Mouse (Mus musculus): ENCODE measurements around the gene Cdk15. TPM values are rescaled to one million over a fixed set of nuclear protein-coding genes. Genes with fewer than 3 reads are reported as not detected.

Gene Cdk15
- polyA plus RNA-seq, 1 experiment from 2014 or later: 0.30 TPM

GRCm38 (mm10) chr1:59360834-59361233, 104.1 kb downstream of the Cdk15 start:
- ATAC-seq (no peak), DNase-seq (ENCODE audit: low spot score) (no peak)
- Histone ChIP-seq H3K27ac (ENCODE audit: low read depth, low read length) (no peak overlapping the region), H3K27me3 (replicated peaks; ENCODE audit: control insufficient read depth, insufficient read depth, low read length) (no peaks in the 10 kb centered on the region), H3K4me1 (ENCODE audit: control insufficient read depth, insufficient read depth, low read length) (no peaks in the 10 kb centered on the region), H3K9me3 (replicated peaks; ENCODE audit: control insufficient read depth, low read length) (no peaks in the 10 kb centered on the region), H3K36me3 (ENCODE audit: control insufficient read depth, insufficient read depth, low read length) (no peaks in the 10 kb centered on the region), H3K4me3 (ENCODE audit: low read depth, low read length) (no peak overlapping the region), H3K4me2 (ENCODE audit: low read length) (no peak overlapping the region), H3K9ac (ENCODE audit: low read length) (no peak overlapping the region)
- WGBS: 73% methylated on average over 3 of the region's 3 CpGs

GRCm38 (mm10) chr1:59361460-59361859, 104.8 kb downstream of the Cdk15 start:
- no peak overlapping the region for H3K27ac ChIP-seq (ENCODE audit: low read depth, low read length)
- ATAC-seq (no peak), DNase-seq (ENCODE audit: low spot score) (peak; percentile 9)
- H3K27me3 ChIP-seq (replicated peaks; ENCODE audit: control insufficient read depth, insufficient read depth, low read length): no peaks in the 10 kb centered on the region
- 70% methylated on average over 4 of the region's 4 CpGs for WGBS
- H3K4me2 ChIP-seq (ENCODE audit: low read length): no peak overlapping the region
- no peaks in the 10 kb centered on the region for H3K36me3 ChIP-seq (ENCODE audit: control insufficient read depth, insufficient read depth, low read length)
- H3K9ac ChIP-seq (ENCODE audit: low read length): no peak overlapping the region
- H3K4me1 ChIP-seq (ENCODE audit: control insufficient read depth, insufficient read depth, low read length): no peaks in the 10 kb centered on the region
- H3K9me3 ChIP-seq (replicated peaks; ENCODE audit: control insufficient read depth, low read length): no peaks in the 10 kb centered on the region
- no peak overlapping the region for H3K4me3 ChIP-seq (ENCODE audit: low read depth, low read length)

- no peak overlapping the region for H3K27ac ChIP-seq (ENCODE audit: low read depth, low read length)
- no peaks in the 10 kb centered on the region for H3K9me3 ChIP-seq (replicated peaks; ENCODE audit: control insufficient read depth, low read length)
- DNase-seq (ENCODE audit: low spot score): no peak
- no peaks in the 10 kb centered on the region for H3K36me3 ChIP-seq (ENCODE audit: control insufficient read depth, insufficient read depth, low read length)
- WGBS: 89% methylated on average over 4 of the region's 4 CpGs
- no peak for ATAC-seq
- H3K4me2 ChIP-seq (ENCODE audit: low read length): no peak overlapping the region
- H3K4me3 ChIP-seq (ENCODE audit: low read depth, low read length): no peak overlapping the region
- no peaks in the 10 kb centered on the region for H3K27me3 ChIP-seq (replicated peaks; ENCODE audit: control insufficient read depth, insufficient read depth, low read length)
- no peaks in the 10 kb centered on the region for H3K4me1 ChIP-seq (ENCODE audit: control insufficient read depth, insufficient read depth, low read length)
- no peak overlapping the region for H3K9ac ChIP-seq (ENCODE audit: low read length)
Measured at GRCm38 (mm10) chr1:59361966-59362365, 105.3 kb downstream of the Cdk15 start.

GRCm38 (mm10) chr1:59364463-59365040, 107.8 kb downstream of the Cdk15 start:
- no peak overlapping the region for H3K9ac ChIP-seq (ENCODE audit: low read length)
- no peak overlapping the region for H3K4me2 ChIP-seq (ENCODE audit: low read length)
- no peak overlapping the region for H3K4me3 ChIP-seq (ENCODE audit: low read depth, low read length)
- no peaks in the 10 kb centered on the region for H3K36me3 ChIP-seq (ENCODE audit: control insufficient read depth, insufficient read depth, low read length)
- no peaks in the 10 kb centered on the region for H3K4me1 ChIP-seq (ENCODE audit: control insufficient read depth, insufficient read depth, low read length)
- H3K27ac ChIP-seq (ENCODE audit: low read depth, low read length): no peak overlapping the region
- WGBS: 86% methylated on average over 9 of the region's 9 CpGs
- DNase-seq (ENCODE audit: low spot score) (no peak), ATAC-seq (no peak)
- H3K9me3 ChIP-seq (replicated peaks; ENCODE audit: control insufficient read depth, low read length): no peaks in the 10 kb centered on the region
- H3K27me3 ChIP-seq (replicated peaks; ENCODE audit: control insufficient read depth, insufficient read depth, low read length): no peaks in the 10 kb centered on the region

- Histone ChIP-seq H3K4me2 (ENCODE audit: low read length) (no peak overlapping the region), H3K27ac (ENCODE audit: low read depth, low read length) (no peak overlapping the region), H3K4me1 (ENCODE audit: control insufficient read depth, insufficient read depth, low read length) (no peaks in the 10 kb centered on the region), H3K27me3 (replicated peaks; ENCODE audit: control insufficient read depth, insufficient read depth, low read length) (no peaks in the 10 kb centered on the region), H3K4me3 (ENCODE audit: low read depth, low read length) (no peak overlapping the region), H3K9ac (ENCODE audit: low read length) (no peak overlapping the region), H3K9me3 (replicated peaks; ENCODE audit: control insufficient read depth, low read length) (no peaks in the 10 kb centered on the region), H3K36me3 (ENCODE audit: control insufficient read depth, insufficient read depth, low read length) (no peaks in the 10 kb centered on the region)
- ATAC-seq (no peak), DNase-seq (ENCODE audit: low spot score) (no peak)
- 44% methylated on average over 13 of the region's 13 CpGs for WGBS
Measured at GRCm38 (mm10) chr1:59367928-59368648, 111.4 kb downstream of the Cdk15 start.

- H3K4me3 ChIP-seq (ENCODE audit: low read depth, low read length): no peak overlapping the region
- no peak for ATAC-seq
- no peaks in the 10 kb centered on the region for H3K9me3 ChIP-seq (replicated peaks; ENCODE audit: control insufficient read depth, low read length)
- 85% methylated on average over 10 of the region's 10 CpGs for WGBS
- H3K9ac ChIP-seq (ENCODE audit: low read length): no peak overlapping the region
- H3K4me2 ChIP-seq (ENCODE audit: low read length): no peak overlapping the region
- H3K36me3 ChIP-seq (ENCODE audit: control insufficient read depth, insufficient read depth, low read length): no peaks in the 10 kb centered on the region
- DNase-seq (ENCODE audit: low spot score): no peak
- H3K27me3 ChIP-seq (replicated peaks; ENCODE audit: control insufficient read depth, insufficient read depth, low read length): no peaks in the 10 kb centered on the region
- H3K27ac ChIP-seq (ENCODE audit: low read depth, low read length): no peak overlapping the region
- H3K4me1 ChIP-seq (ENCODE audit: control insufficient read depth, insufficient read depth, low read length): no peaks in the 10 kb centered on the region
Measured at GRCm38 (mm10) chr1:59368649-59369319, 112.1 kb downstream of the Cdk15 start.

- no peaks in the 10 kb centered on the region for H3K4me1 ChIP-seq (ENCODE audit: control insufficient read depth, insufficient read depth, low read length)
- H3K9ac ChIP-seq (ENCODE audit: low read length): no peak overlapping the region
- ATAC-seq (no peak), DNase-seq (ENCODE audit: low spot score) (no peak)
- WGBS: 62% methylated on average over 7 of the region's 7 CpGs
- H3K4me2 ChIP-seq (ENCODE audit: low read length): no peak overlapping the region
- no peaks in the 10 kb centered on the region for H3K36me3 ChIP-seq (ENCODE audit: control insufficient read depth, insufficient read depth, low read length)
- no peak overlapping the region for H3K27ac ChIP-seq (ENCODE audit: low read depth, low read length)
- no peaks in the 10 kb centered on the region for H3K27me3 ChIP-seq (replicated peaks; ENCODE audit: control insufficient read depth, insufficient read depth, low read length)
- no peaks in the 10 kb centered on the region for H3K9me3 ChIP-seq (replicated peaks; ENCODE audit: control insufficient read depth, low read length)
- no peak overlapping the region for H3K4me3 ChIP-seq (ENCODE audit: low read depth, low read length)
Measured at GRCm38 (mm10) chr1:59369320-59369685, 112.6 kb downstream of the Cdk15 start.

GRCm38 (mm10) chr1:59370355-59370950, 113.7 kb downstream of the Cdk15 start:
- Histone ChIP-seq H3K9me3 (replicated peaks; ENCODE audit: control insufficient read depth, low read length) (no peaks in the 10 kb centered on the region), H3K27me3 (replicated peaks; ENCODE audit: control insufficient read depth, insufficient read depth, low read length) (no peaks in the 10 kb centered on the region), H3K27ac (ENCODE audit: low read depth, low read length) (no peak overlapping the region), H3K4me3 (ENCODE audit: low read depth, low read length) (no peak overlapping the region), H3K4me2 (ENCODE audit: low read length) (no peak overlapping the region), H3K36me3 (ENCODE audit: control insufficient read depth, insufficient read depth, low read length) (no peaks in the 10 kb centered on the region), H3K4me1 (ENCODE audit: control insufficient read depth, insufficient read depth, low read length) (no peaks in the 10 kb centered on the region), H3K9ac (ENCODE audit: low read length) (no peak overlapping the region)
- DNase-seq (ENCODE audit: low spot score) (no peak), ATAC-seq (no peak)
